Mouse (Mus musculus) neural tube, embryonic 13.5 days (tissue): ENCODE measurements around the gene Zfp710. TPM values are rescaled to one million over a fixed set of nuclear protein-coding genes. Genes with fewer than 3 reads are reported as not detected.
A peak's percentile ranks its signal among the peaks of the same experiment; 100 is the strongest.
"Not testable (repeated sequence)": the region's sequence is repeated elsewhere in the genome, so short reads cannot be mapped to it uniquely, and the experiment has no call there.

ENCODE experiments used
- ATAC-seq: fragments of 200-750 bp; cut with Nextera tagmentation; 2 replicates; pipeline ENCODE4 v1.8.0; 2017; ENCODE audit warnings: low read depth, mild to moderate bottlenecking, moderate TSS enrichment, moderate library complexity
- H3K27ac ChIP-seq: fragments of 300-500 bp; sonication (generic); replicated peaks from 2 replicates; pipeline ENCODE4 v1.5.1; 2015; ENCODE audit warnings: moderate library complexity, mild to moderate bottlenecking, inconsistent platforms
- H3K27me3 ChIP-seq: fragments of 300-500 bp; sonication (generic); 2 replicates; pipeline ENCODE4 v1.6.1; 2015; ENCODE audit warnings: mild to moderate bottlenecking, inconsistent platforms
- H3K36me3 ChIP-seq: fragments of 300-500 bp; sonication (generic); 2 replicates; pipeline ENCODE4 v1.6.1; 2015; ENCODE audit warnings: mild to moderate bottlenecking, inconsistent platforms
- H3K4me1 ChIP-seq: fragments of 300-500 bp; sonication (generic); replicated peaks from 2 replicates; pipeline ENCODE4 v1.6.1; 2015; ENCODE audit warnings: inconsistent platforms
- H3K4me2 ChIP-seq: fragments of 300-500 bp; sonication (generic); 2 replicates; pipeline ENCODE4 v1.6.1; 2015; ENCODE audit warnings: inconsistent platforms, mild to moderate bottlenecking, moderate library complexity
- H3K4me3 ChIP-seq: fragments of 300-500 bp; sonication (generic); 2 replicates; pipeline ENCODE4 v1.5.1; 2015; ENCODE audit warnings: mild to moderate bottlenecking, inconsistent platforms
- H3K9ac ChIP-seq: fragments of 300-500 bp; sonication (generic); 2 replicates; pipeline ENCODE4 v1.6.1; 2015; ENCODE audit warnings: moderate library complexity, mild to moderate bottlenecking, inconsistent platforms
- H3K9me3 ChIP-seq: fragments of 300-500 bp; sonication (generic); 2 replicates; pipeline ENCODE4 v1.6.1; 2016; ENCODE audit warnings: inconsistent platforms
- WGBS: fragments of 180-500 bp; shearing (Covaris S2); methylation state at CpG from one replicate; pipeline ENCODE4 v1.1.7; 2015; 5-methylcytosine and 5-hydroxymethylcytosine counted together
- polyA plus RNA-seq: library from polyadenylated mRNA; unstranded; fragments of >200 nt; fragmentation: Nextera tagmentation; extraction: Ambion mirVana; gene quantifications from 2 replicates; pipeline ENCODE4 v1.2.1, GENCODE M21; 2015

Gene Zfp710
- polyA plus RNA-seq, 1 experiment from 2014 or later: 15.0 TPM

GRCm38 (mm10) chr7:80049746-80050145, 25.1 kb downstream of the Zfp710 start:
- ATAC-seq: no peak
- Histone ChIP-seq H3K36me3 (no peaks in the 10 kb centered on the region), H3K4me3 (no peak overlapping the region), H3K9ac (no peak overlapping the region), H3K4me2 (no peak overlapping the region), H3K27ac (no peak overlapping the region), H3K9me3 (no peaks in the 10 kb centered on the region), H3K27me3 (no peaks in the 10 kb centered on the region), H3K4me1 (peaks cover 64% of the 10 kb centered on the region)
- 67% methylated on average over 2 of the region's 2 CpGs for WGBS

- ATAC-seq, H3K27me3 ChIP-seq, H3K9me3 ChIP-seq, H3K9ac ChIP-seq, H3K4me3 ChIP-seq, H3K36me3 ChIP-seq, H3K27ac ChIP-seq, H3K4me2 ChIP-seq: not testable (repeated sequence)
- peaks cover 58% of the 10 kb centered on the region for H3K4me1 ChIP-seq
- 88% methylated on average over 1 of the region's 1 CpGs for WGBS
Observed at GRCm38 (mm10) chr7:80050382-80050781, 25.8 kb downstream of the Zfp710 start.

DNA sequence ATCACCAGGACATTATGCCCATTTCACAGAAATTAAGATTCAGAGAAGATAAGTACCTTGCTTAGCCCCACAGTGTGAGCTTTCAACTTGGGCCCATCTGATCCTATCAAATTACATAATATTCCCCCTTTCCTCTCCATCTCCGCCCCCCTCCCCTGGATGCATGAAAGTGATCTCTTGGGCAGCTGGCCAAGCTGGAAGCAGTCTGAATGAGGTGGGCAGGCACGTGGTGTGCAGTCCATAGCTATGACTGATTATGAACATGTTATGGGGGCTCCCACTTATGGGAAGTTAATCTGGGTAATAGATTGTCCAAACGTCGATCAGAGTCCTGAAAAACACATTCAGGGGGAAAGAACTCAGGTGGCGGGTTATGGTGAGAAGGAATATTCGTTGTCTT, 27.2 kb downstream of the Zfp710 start:
- Histone ChIP-seq H3K9ac (no peak overlapping the region), H3K27me3 (no peaks in the 10 kb centered on the region), H3K4me2 (no peak overlapping the region), H3K4me1 (peaks cover 52% of the 10 kb centered on the region), H3K4me3 (no peak overlapping the region), H3K36me3 (no peaks in the 10 kb centered on the region), H3K27ac (peak overlapping the region; percentile 43), H3K9me3 (no peaks in the 10 kb centered on the region)
- no peak for ATAC-seq
- WGBS: 77% methylated on average over 6 of the region's 6 CpGs

DNA sequence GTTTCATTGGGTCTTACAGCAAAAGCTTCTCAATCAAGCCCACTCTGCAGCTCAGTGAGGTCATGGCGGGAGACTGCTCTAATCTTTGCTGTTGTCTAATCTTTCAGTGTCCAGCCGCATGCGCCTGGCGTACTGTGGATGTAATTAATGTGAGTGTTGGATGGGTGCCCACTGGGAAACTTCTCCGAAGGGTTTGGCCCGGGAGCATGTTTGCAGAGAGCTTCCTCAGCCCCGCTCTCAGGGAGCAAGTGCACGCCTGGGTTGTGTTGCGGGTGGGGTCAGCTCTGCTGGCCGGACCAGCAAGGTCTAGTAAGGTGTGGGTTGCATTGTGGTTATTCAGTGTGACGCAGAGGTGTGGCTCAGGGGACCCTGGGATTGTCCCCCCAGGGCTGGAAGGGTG, 27.6 kb downstream of the Zfp710 start:
- Histone ChIP-seq H3K4me1 (peaks cover 52% of the 10 kb centered on the region), H3K4me2 (no peak overlapping the region), H3K27ac (peak overlapping the region; percentile 43), H3K9ac (no peak overlapping the region), H3K9me3 (no peaks in the 10 kb centered on the region), H3K4me3 (no peak overlapping the region), H3K36me3 (no peaks in the 10 kb centered on the region), H3K27me3 (no peaks in the 10 kb centered on the region)
- peak; percentile 34; the same call in 1 of the 2 replicates for ATAC-seq
- 58% methylated on average over 11 of the region's 11 CpGs for WGBS

DNA sequence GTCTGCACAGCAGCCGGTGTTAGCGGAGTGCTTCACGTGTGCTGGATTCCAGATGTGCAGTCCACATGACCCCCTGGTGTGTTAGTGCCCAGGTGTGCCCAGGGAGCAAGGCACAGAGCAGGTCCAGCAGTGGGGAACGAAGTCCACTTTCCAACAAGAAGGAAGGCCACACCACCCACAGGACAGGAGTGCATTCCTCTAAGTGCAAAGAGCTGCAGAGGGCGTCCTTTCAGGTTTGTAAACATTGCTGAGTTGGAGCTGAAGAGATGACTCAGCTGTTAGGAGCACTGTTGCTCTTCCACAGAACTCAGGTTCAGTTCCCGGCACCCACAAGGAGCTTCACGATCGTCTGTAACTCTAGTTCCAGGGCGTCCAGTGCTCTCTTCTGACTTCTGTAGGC, 28.5 kb downstream of the Zfp710 start:
- no peak overlapping the region for H3K27ac ChIP-seq
- no peak for ATAC-seq
- no peak overlapping the region for H3K4me2 ChIP-seq
- peaks cover 53% of the 10 kb centered on the region for H3K4me1 ChIP-seq
- H3K36me3 ChIP-seq: no peaks in the 10 kb centered on the region
- no peak overlapping the region for H3K4me3 ChIP-seq
- no peak overlapping the region for H3K9ac ChIP-seq
- no peaks in the 10 kb centered on the region for H3K27me3 ChIP-seq
- 90% methylated on average over 9 of the region's 9 CpGs for WGBS
- H3K9me3 ChIP-seq: no peaks in the 10 kb centered on the region

DNA sequence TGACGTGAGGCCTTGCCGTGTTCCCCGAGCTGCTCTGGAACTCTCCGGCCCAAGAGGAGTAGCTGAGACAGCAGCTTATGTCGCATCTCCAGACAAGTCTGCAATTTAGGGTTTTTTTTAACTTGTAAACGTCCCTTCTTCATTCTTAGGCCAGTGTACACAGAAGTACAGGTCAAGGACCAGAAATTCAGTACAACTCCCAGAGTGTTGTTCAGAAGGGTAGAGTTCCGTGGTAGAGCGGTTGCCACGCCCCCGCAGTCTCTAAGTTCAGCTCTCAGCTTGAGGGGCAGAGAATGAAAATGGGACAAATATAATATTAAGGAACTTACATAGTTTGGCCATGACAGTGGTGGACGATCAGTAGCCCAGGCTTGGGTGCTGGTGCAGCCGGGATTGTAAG, 31.2 kb downstream of the Zfp710 start:
- H3K27ac ChIP-seq: no peak overlapping the region
- H3K4me3 ChIP-seq: no peak overlapping the region
- no peak overlapping the region for H3K9ac ChIP-seq
- H3K4me2 ChIP-seq: no peak overlapping the region
- H3K9me3 ChIP-seq: no peaks in the 10 kb centered on the region
- no peak for ATAC-seq
- H3K4me1 ChIP-seq: peaks cover 54% of the 10 kb centered on the region
- no peaks in the 10 kb centered on the region for H3K27me3 ChIP-seq
- H3K36me3 ChIP-seq: no peaks in the 10 kb centered on the region
- 84% methylated on average over 12 of the region's 12 CpGs for WGBS

- 66% methylated on average over 4 of the region's 4 CpGs for WGBS
- Histone ChIP-seq H3K4me3 (no peak overlapping the region), H3K36me3 (no peaks in the 10 kb centered on the region), H3K4me2 (no peak overlapping the region), H3K9ac (no peak overlapping the region), H3K27me3 (no peaks in the 10 kb centered on the region), H3K27ac (peak overlapping the region; percentile 62), H3K4me1 (peaks cover 47% of the 10 kb centered on the region), H3K9me3 (no peaks in the 10 kb centered on the region)
- 0 out of 2 replicates have a peak, but pooled peaks have one; percentile 20 for ATAC-seq
Observed at GRCm38 (mm10) chr7:80057002-80057691, 32.5 kb downstream of the Zfp710 start.

GRCm38 (mm10) chr7:80057781-80058180, 33.2 kb downstream of the Zfp710 start:
- no peak for ATAC-seq
- no peaks in the 10 kb centered on the region for H3K27me3 ChIP-seq
- WGBS: 9% methylated on average over 14 of the region's 14 CpGs
- no peak overlapping the region; the same call in 1 of the 2 replicates for H3K9ac ChIP-seq
- peaks cover 46% of the 10 kb centered on the region for H3K4me1 ChIP-seq
- H3K27ac ChIP-seq: peak overlapping the region; percentile 62
- H3K4me3 ChIP-seq: no peak overlapping the region
- H3K4me2 ChIP-seq: peak overlapping the region; percentile 15; the same call in 1 of the 2 replicates
- no peaks in the 10 kb centered on the region for H3K36me3 ChIP-seq
- H3K9me3 ChIP-seq: no peaks in the 10 kb centered on the region

- ATAC-seq: no peak
- 78% methylated on average over 4 of the region's 4 CpGs for WGBS
- no peak overlapping the region for H3K4me2 ChIP-seq
- H3K9ac ChIP-seq: no peak overlapping the region
- H3K4me3 ChIP-seq: no peak overlapping the region
- H3K36me3 ChIP-seq: no peaks in the 10 kb centered on the region
- peaks cover 53% of the 10 kb centered on the region for H3K4me1 ChIP-seq
- H3K27me3 ChIP-seq: no peaks in the 10 kb centered on the region
- H3K9me3 ChIP-seq: no peaks in the 10 kb centered on the region
- H3K27ac ChIP-seq: peak overlapping the region; percentile 62
Observed at GRCm38 (mm10) chr7:80058405-80059063, 33.9 kb downstream of the Zfp710 start.

DNA sequence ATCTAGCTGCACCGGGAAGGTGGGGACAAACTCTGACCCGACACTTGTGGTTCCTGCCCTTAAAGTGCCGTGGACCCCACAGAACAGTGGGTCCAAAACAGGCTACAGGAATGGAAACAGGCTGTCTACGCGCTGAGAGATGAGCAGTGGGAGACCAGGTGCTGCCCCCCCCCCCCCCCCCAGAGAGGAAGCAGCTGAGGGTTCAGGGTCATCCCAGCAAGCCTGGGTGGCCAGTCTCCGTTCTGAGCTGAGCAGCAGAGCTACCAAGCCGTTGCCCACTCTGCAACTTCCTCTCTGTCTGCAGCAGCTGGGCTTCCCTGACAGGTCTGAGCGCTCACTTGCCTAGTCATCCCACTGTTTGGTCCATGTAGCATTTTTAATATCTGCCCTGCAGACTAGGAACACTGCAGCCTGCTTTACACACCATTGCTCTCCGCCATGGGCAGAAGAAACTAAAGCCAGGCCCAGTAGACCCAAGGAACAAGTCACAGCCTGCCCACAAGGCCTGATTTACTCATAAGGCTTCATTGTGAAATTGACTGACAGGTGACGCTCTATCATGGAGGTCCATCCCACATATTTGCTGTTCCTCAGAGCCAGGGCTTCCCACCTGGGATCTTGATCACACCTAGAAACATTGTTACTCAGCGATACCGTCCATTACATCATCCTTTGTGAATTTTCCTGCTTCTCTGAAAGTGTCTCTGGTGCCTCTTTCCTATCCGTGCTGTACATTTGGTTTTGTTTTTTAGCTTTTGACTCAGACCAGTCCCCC, 34.6 kb downstream of the Zfp710 start:
- Histone ChIP-seq H3K27ac (peak overlapping the region; percentile 62), H3K9ac (no peak overlapping the region), H3K4me1 (peaks cover 58% of the 10 kb centered on the region), H3K9me3 (no peaks in the 10 kb centered on the region), H3K4me3 (no peak overlapping the region), H3K4me2 (no peak overlapping the region), H3K27me3 (no peaks in the 10 kb centered on the region), H3K36me3 (no peaks in the 10 kb centered on the region)
- WGBS: 73% methylated on average over 13 of the region's 13 CpGs
- no peak for ATAC-seq

GRCm38 (mm10) chr7:80060012-80060778, 35.6 kb downstream of the Zfp710 start:
- H3K4me2 ChIP-seq: no peak overlapping the region
- no peaks in the 10 kb centered on the region for H3K27me3 ChIP-seq
- H3K27ac ChIP-seq: no peak overlapping the region
- H3K4me3 ChIP-seq: no peak overlapping the region
- H3K4me1 ChIP-seq: peaks cover 63% of the 10 kb centered on the region
- no peak overlapping the region for H3K9ac ChIP-seq
- H3K9me3 ChIP-seq: no peaks in the 10 kb centered on the region
- no peaks in the 10 kb centered on the region for H3K36me3 ChIP-seq
- ATAC-seq: no peak
- 88% methylated on average over 10 of the region's 10 CpGs for WGBS
